Mouse (Mus musculus): ENCODE data around the gene Plce1.

Plce1 gene

DNA sequence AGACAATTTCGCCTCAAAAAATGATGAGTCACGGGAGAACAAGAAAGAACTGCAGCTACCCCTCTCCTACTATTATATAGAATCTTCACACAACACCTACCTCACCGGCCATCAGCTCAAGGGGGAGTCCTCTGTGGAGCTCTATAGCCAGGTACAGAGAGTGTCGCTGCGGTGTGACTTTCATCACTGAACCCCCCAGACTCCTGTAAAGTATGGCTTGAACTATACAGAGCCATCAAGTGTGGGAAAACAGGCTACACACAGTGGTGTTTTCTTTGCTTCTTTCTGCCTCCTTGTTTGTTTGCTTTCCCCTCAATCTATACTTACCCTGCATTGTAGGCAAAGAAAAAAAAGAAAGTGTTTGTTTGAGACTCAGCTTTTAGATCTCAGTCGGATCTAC is 247.9 kb downstream of the Plce1 start:
- no peak for DNase-seq (ENCODE audit: low spot score)

DNA sequence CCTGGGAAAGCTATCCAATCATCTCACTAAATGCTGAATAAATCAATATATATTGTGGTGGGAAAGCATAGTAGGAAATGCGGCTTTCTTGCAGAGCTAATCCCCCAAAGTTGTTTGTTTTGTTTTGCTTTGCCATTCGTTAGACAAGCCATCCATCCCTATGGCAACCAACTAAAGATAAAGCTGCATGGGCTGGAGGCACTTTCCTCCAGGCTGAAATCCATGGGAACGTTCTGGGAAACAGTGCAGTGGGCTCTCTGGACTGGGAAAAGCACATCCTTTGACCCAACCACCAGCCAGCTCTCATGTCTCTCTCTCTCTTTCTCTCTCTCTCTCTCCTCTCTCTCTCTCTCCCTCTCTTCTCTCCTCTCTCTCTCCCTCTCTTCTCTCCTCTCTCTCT is 248.4 kb downstream of the Plce1 start:
- no peak for DNase-seq (ENCODE audit: low spot score)

DNA sequence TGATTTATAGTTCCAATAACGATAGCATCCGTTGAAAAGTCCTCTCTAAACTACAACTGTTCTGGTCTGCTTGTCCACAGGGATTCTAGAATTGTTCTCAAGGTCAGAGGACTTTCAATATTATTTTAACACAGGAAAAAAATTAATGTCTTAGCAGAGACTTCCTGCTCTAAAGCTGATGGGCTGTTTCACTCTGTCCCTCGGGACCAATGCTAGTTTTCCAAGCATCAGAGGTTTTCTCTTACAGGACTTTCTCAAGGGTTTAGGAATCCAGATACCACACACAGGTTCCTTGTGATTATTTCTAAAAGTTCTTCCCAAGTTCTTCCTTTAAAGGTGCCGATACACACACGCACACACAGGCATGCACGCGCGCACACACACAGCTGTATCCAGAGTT is 263.6 kb downstream of the Plce1 start:
- DNase-seq (ENCODE audit: low spot score) = no peak

DNA sequence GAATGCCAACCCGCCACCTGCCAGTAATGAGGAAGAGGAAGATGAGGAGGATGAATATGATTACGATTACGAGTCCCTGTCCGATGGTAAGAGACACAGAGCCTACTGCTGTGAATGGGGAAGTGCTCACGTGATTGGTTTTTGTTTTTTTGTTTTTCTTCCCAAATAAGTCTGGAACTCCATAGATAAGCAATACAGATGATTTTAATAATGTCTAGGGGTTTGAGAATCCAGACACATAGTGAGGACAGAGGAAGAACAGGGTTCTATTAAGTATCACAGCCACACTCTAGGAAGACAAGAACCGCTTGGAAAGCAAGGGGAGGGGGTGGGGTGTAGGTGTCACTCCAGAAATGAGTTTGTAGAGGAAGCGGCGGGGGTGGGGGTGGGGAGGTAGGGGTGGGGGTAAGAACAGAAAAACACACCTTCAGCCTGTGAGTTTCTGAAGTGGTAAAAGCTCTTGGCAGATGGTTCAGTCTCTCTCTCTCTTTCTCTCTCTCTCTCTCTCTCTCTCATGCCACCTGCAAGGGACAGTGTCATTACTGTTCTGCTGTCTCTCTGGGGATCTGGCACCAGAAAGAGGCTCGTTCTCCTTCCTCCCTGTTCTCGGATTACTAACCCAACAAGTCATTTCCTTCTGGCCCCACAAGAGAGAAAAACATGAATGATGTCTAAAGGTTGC is 265.0 kb downstream of the Plce1 start:
- no peak for DNase-seq (ENCODE audit: low spot score)

DNA sequence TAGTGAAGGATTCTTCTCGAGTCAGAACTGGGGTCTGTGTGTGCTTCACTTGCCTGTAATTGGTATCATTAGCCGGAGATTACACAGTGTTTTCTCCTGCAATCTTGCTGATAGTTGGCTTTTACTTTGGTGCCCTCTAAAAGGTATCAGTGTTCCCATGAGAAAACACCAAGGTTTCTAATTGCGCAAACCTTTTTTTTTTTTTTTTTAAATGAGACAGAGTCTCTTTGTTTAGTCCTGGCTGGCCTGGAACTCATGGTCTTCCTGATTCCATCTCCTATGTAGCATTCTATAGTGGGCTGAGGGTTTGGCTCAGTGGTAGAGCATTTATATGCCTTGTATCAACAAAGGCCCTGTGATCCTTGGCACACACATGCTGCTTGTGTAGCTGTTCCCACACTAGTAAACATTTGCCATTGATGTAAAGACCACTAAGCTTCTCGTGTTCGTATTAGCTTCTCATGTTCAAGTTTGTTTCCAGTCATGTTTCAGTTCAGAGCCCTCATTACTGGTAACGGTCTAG is 265.6 kb downstream of the Plce1 start:
- no peak for DNase-seq (ENCODE audit: low spot score)

DNA sequence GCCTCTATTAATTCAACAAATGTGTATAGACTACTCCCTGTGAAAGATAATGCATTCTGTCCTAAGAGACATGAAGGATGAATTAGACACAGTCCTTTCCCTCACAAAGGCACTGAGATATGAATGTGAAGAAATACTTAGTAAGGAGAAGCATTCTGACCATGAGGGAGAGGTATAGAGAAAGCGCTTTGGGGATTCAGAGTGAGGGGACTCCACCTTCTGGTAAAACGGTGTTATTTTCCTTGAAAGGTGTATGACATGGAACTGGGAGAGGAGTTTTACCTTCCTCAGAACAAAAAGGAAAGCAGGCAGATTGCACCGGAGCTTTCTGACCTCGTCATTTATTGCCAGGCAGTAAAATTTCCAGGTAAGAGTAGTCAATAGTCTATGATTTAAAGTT is 269.3 kb downstream of the Plce1 start:
- no peak for DNase-seq (ENCODE audit: low spot score)

DNA sequence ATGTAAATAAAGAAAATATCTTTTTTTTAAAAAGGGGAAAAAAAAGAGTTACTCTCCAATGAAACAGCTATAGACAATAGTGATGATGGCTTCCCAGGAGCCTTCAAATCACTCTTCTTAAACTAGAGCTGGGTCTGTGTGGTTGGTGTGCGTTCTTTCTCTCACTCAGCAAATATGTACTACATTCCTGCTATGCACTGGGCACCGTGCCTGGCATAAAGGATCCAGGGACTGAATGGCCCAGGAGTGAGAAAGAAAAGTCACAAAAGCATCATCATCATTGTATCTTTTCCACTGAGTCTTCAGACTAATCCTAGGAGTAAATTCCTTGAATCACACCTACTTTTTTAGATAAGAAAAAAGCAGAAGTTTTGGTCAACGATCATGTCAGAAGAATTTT is 276.3 kb downstream of the Plce1 start:
- no peak for DNase-seq (ENCODE audit: low spot score)

DNA sequence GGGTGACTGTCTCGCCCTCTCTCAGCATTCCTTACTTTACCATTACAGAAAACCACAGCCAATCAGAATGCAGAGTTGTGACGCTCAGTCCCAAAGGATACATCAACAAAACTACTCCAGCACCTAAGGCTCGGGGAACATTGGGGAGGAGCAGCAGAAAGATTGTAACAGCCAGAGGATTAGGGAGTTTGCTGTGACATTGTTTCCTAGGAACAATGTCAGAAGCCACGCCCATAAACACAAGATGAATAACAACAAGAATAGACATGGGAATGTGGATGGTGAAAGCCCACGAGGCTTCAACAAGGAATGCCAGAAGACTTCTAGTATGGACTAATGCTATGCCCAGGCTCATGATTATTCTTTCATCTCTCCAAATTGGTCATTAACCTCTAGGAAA is 277.1 kb downstream of the Plce1 start:
- DNase-seq (ENCODE audit: low spot score) = no peak

DNA sequence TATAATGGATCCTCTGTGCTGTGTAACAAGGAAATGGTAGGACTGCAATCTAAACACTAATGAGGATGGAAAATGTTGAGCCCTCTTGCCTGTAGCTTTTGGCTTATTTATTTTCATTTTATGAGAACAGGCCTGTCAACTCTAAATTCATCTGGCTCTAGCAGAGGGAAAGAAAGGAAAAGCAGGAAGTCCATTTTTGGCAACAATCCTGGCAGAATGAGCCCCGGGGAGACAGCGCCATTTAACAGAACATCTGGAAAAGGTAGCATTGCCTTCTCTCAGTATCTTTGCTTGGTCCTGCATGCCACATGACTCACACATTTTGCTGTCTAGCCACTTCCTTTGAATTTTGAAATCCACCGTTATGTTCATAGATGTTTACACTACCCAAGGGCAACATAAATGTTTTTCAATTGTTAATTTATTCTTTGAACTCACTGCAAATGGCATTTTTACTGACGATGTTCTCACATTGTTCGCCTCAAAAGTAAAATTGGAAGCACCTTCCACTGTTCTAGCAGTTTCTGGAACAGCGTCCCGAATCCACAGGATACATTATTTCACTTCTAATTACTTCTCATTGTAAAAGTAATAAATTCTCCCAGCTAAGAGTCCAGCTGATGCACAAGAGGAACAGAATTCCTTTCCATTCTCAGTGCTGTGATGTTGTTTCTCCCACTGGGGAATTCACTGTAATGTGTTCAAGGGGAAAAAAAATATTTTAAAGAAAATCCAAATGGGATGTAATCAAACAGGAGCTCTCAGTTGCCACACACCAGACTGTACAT is 278.0 kb downstream of the Plce1 start:
- DNase-seq (ENCODE audit: low spot score) = no peak

DNA sequence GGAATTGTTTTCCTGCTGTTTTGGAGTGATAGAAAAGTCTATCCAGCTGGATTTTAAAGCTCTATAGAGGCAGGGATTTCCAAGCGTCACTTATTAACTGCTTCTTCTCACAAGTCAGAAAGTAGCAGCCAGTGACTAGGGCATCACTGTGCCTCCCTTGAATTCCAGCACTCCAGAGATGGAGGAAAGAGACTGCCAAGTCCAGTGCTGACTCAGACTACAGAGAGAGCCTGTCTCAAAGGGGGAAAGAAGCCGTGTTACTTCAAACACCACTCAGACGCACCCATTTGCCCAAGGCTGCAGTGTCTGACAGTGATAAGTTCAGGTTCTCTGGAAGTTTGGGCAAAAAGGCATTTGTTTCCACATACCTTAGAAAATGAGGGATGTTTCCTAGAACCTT is 279.5 kb downstream of the Plce1 start:
- DNase-seq (ENCODE audit: low spot score) = no peak

DNA sequence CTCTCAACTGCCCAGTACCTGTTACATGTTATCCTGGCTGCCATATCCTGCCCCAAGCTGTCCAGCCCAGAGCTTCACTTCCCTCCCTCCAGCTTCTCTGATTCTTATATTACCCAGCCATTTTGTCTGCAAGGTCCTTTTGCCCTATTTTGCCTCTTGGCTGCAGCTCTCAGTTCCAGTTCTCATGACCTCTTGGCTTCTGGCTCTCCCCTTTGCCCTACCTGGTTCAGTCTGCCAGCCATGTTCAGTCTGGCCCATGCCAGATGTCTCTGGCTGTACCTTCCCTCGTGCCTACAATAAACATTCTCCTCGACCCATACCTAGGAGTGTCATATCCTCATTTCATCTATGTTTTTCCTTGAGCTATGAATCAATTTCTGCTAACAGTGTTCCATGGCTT is 285.4 kb downstream of the Plce1 start:
- no peak for DNase-seq (ENCODE audit: low spot score)

DNA sequence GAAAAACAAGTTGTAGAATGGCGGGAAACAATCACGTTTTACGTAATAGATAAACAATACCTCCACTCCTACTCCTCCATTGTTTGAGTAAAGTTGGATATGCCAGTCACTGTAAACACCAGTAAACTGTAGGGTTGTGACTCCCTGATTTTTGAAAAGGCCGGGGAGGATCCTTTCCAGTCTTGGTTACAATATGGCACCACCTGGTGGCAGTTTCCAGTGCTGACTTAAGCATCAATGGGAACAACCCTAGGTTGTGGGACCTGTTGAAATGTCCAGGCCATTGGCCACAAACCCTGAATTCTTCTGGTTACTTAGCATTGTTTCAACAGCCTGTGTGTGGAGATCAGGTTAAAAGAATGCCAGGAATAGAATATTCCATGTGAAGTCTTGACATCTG is 294.6 kb downstream of the Plce1 start:
- DNase-seq (ENCODE audit: low spot score) = peak; percentile 7

DNA sequence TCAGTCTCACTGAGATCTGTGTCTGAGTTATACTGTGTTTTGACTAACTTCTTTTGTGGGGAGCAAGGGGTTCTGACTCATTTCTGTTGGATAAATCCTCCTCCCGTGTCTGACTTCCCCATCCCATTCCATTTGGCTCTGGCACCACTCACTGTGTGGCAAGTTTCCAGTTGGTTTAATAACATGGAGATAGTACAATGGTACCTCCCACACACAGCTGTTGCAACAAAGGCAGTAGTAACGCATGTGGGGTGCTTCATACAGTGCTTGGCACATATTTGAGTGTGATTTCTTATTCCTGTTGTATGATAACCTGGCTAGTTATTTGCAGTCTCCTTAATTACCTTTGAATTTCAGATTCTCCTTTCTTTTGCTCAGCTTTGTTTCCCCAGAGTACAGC is 297.9 kb downstream of the Plce1 start:
- DNase-seq (ENCODE audit: low spot score) = no peak

DNA sequence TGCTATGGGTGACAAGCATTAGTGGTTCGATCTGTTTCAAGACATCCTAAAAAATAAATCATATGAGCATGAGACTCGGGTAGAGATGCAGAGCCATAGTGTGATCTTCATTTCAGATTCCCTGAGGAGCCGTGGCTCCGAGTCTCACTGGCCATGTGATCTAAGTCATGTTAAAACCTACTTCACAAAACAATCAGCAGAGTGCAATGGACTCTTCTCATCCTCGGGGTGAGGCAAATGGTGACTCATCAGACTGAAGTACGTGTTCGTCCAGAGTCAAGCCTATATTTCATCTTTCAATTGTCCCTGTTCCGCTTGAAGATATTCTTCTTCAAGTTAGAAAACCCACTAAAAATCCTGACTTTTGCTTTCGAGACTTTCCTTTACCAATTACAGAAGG is 302.6 kb downstream of the Plce1 start:
- DNase-seq (ENCODE audit: low spot score) = no peak

DNA sequence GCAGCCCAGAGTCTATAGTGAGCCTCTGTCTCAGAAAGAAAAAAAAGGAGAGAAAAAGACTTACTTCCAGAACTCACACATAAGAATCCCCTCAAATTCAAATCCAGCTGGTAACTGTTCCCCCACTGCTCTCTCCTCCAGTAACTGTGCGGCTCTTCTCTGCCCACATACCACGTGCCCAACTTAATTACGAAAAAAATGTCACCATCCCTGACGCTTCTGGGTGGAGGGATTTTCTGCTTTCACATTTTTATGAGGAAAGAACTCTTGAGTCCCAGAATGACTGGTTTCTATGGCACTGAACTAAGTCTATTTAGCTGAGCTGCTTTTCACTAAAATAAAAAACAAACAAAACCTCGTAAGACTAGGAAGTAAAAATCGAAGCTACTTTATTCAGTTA is 306.8 kb downstream of the Plce1 start:
- no peak for DNase-seq (ENCODE audit: low spot score)

DNA sequence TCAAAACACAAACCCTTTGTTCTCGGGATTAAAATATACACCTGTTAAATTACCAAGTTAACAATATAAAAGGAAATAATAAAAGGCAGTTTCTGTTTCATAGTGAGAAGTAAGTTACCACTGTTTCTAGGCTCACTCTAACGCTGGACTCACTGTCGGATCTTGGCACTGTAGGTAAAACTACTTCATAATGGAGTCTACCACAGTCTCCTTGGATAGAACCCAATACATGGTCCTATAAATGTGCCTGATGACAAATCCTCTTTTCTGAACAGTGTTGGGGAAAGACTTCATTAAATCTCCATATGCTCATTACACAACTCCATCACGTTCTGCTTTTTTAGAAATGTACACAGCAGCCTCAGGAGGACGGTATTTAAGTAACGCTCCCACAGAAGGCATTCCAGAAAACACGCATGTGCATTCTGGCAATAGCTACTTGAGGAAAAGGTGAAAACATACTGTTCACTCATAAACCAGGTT is 312.7 kb downstream of the Plce1 start:
- DNase-seq (ENCODE audit: low spot score) = no peak

DNA sequence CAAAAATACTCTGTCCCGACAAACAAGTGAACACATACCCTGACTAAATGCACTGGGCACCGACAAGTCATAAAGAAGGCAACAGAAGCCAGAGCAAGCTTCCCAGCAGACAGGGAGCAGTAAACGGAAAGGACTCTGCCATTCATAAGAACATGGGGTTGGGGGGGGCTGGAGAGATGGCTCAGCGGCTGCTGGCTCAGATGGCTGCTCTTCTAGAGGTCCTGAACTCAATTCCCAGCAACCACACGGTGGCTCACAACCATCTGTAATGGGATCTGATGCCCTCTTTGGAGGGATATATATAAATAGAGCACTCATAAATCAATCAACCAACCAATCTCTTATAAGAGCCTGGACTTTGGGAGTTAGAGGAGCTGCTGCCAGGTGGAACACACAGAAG is 315.6 kb downstream of the Plce1 start:
- no peak for DNase-seq (ENCODE audit: low spot score)

DNA sequence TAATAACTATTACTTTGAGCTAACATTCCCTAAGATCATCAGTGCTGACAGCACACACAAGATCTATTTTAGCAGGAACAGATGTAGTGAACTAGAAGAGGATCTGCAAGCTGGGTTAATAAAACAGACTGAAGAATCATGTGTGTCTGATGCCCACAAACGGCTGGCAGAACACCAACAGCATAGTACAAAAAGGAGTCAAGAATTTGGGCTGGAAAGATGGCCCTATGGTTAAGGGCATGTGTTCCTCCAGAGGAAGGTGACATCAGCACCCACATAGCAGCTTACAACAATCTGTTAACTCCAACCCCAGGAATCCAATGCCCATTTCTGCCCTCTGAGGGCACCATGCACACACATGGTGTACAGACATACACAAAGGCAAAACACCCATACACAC is 317.4 kb downstream of the Plce1 start:
- no peak for DNase-seq (ENCODE audit: low spot score)

DNA sequence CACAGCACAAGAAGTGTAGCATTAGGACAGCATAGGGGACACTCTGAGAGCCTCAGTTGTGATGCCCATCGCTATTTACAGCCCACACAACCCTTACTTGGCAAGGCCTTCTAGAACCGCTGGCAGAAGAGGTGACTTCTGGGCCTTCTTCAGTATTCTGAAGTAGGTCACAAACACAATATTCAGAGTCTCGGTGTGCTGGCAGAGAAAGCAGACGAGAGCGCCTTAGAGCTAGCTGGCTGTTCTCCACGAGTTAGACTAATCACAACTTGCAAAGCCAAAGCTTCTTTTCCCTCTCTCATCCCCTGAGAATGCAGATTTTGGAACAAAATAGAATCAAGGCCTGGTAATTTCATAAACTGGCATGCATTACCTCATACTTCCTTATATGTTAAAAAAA is 317.9 kb downstream of the Plce1 start:
- DNase-seq (ENCODE audit: low spot score) = no peak

DNA sequence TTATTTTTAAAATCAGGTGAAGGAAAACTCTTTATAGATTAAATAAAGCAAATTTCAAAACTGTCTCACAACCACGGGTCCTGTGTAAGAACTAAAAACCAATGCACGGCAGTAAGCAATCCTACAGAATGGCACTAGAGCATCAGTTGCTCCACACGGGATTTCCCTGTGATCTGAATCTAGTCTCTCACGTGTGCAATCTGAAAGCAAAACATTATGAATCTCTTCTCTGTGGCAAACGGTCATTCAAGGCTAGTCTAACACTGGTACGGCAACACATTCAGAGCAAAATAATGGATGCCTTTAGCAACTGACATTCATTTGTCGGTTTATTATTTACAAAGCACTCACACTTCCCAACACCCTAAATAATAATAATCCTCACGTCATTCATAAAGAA is 337.3 kb downstream of the Plce1 start:
- DNase-seq (ENCODE audit: low spot score) = no peak

DNA sequence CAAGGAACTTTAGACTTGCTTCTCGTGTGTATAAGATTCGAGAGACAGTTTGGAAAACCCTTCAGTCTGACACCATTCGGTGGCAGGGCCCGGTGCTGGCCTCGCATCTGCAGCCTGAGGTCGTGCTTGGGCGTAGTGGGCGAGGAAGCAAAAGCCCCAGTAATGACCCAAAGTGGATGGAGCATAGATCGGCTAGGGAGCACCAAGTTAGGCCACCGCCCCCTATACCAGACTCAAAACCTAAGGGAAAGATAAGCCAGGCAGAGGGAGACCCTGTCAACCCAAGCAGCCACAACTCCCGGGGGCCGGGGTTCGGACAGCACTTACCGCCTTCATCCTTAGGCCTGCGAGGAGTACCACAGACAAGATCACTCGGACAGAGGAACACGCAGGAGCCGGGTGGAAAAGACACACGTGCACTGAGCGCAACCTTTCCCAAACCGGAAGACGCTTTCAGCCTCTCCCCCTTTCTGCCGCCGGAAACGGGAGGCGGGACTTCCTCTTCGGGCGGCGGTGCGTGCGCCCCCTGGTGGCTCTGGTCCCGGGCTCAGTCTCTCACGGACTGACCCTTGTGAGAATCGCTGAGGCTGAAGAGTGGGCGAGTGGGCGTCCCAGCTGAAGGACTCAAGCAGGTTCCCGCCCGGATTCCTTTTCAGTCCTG is 338.0 kb downstream of the Plce1 start, which contains the start of gene Noc3l:
Noc3l (minus strand) TSS at position 472 of the 661 bp plus-strand sequence.
- DNase-seq (ENCODE audit: low spot score) = peak; percentile 94

DNA sequence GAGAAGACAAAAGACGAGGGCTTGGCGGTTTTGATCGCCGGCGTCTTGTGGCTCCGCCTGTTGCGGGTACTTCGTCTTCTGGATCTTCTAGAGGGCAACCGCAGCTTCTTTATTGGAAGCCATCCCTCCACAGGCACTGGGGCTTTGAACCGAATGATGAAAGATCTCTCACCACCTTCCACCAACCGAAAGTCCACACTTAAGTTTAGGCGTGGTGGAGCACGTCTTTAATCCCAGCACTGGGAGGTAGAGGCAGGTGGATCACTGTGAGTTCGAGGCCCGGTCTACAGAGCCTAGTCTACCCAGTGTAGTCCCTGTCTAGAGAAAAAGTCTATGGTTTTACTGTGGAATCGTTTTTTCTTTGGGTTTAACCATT is 338.5 kb downstream of the Plce1 start:
- DNase-seq (ENCODE audit: low spot score) = no peak
